Mouse (Mus musculus) lung, postnatal 0 days (tissue): ENCODE measurements around the gene Yju2.

Source experiments
- CTCF ChIP-seq: IDR thresholded peaks from 2 replicates; pipeline ENCODE4 v1.5.1; 2016; ENCODE audit warnings: antibody characterized with exemption, mild to moderate bottlenecking
- EP300 ChIP-seq: IDR thresholded peaks from 2 replicates; pipeline ENCODE4 v1.6.1; 2016; ENCODE audit warnings: antibody characterized with exemption, mild to moderate bottlenecking, control low read depth

DNA sequence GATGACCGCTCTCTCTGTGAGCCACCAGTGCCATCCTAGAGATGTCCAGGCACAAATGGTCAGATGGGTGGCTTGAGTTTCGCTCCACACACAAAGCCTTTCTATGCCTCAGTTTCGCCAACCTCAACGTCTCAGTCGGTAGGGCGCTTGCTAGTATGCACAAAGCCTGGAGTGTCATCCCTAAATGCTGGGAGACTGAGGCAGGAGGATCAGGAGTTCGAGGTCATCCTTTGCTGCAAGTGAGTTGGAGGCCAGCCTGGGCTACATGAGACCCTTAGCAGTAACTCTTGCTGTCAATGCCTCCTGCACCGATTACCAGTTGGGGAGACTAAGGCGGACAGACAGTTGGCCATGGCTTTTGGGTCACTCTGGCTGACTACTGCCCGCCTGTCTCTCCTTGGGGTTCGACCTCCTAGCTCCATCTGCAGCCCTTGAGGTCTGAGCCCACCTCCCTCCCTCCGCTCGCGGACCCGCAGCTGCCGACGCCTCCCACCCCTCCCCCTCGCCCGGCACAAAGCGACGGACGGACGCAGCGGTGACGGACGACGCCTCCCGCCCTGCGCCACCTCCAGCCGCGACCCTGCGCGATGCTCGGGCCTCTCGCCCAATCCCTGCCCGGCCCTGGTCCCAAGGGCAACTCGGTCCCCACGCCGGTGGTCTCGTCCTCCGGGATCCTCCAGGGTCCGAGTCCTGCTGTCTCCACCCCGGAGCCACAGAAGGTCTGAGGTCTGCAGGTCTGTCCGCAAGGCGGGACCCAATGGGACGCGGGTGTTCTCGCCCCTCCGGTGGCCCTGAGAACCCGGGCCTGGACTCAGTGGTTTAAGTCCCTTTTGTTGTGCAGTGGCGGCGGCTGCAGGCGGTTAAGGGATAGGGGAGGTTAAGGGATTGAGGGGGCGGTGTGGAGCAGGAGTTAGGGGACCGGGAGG lies 11.3 kb downstream of the Yju2 start, which contains the start of gene Shd:
- TF ChIP-seq EP300 (no peak), CTCF (no peak; the same call in 1 of the 2 replicates)
